Mouse (Mus musculus) pancreas, adult 10 weeks (tissue): ENCODE results near the gene Olfr483. TPM values are rescaled to one million over a fixed set of nuclear protein-coding genes. Genes with fewer than 3 reads are reported as not detected.

Experiments used
- polyA plus RNA-seq: library from polyadenylated mRNA; stranded (reverse); fragments of 350-450 nt; fragmentation: Illumina TruSeq; extraction: RNeasy Lipid Tissue Mini Kit (QIAGEN cat#74804); gene quantifications from one replicate; pipeline ENCODE4 v1.2.3, GENCODE M21; 2015; ENCODE audit warnings: low read depth, low replicate concordance; ENCODE audit not compliant: insufficient read depth

Olfr483 gene
- not detected for polyA plus RNA-seq

DNA sequence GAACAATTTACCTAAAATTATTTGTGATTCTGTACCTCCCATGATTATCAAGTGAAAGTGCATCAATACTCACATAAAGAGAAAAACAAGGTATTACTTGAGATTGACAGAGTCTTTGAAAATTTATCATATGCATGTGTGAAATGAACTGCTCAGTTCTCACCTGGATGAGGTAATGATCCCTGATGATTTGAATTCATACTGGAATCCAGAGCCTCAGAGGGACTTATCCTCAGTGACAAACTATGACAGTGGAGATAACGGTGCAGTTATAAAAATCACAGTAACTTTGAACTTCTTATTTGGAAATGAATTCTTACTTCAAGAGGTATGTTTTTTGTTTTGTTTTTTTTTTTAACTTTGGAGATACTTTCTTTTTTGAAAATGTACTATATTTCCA is at the start of gene Olfr483:
Gene Olfr483, plus strand, starts transcription at position 301 of the 400 bp plus-strand sequence.

DNA sequence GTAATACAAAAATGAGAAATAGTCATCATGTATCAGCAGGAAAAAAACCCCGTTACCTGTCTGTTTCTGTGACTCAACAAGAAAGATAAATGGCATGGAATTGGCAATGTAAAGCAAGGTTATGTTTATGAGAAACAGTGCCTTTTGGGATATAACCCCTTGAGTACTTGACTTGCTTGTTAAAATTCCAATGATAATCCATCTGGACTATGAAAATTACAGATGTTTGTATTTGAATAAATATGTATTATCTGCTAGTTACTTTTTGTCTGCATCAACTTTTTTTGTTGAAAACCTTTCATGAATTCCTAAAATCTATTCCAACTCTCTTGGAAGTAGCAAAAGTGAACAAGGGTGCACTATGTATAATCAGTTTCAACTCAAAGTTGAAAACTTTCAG is 33.4 kb upstream of the Olfr483 start, which contains the start of gene Olfr480:
Gene Olfr480, minus strand, starts transcription at position 101 of the 400 bp plus-strand sequence.

GRCm38 (mm10) chr7:108079555-108079954 is 21.1 kb upstream of the Olfr483 start, which contains the start of gene Olfr481:
TSS of gene Olfr481 (plus strand) at chr7:108079855.

DNA sequence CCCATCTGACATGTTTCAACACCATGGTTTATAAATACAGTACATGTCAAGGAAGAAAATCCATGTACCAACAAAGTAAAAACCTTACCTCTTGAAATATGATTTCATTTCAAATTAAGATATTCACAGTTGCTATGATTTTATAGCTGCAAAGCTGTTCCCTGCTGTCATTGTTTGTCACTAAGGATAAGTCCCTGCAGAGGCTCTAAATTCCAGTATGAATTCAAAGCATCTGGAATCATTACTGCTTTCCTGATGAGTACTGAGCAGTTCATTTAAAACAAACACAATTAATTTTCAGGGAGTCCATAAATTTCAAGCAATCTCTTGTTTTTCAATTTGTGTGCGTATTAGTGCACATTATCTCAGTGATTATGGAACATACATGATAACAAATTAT is 3.2 kb upstream of the Olfr483 start, which contains the start of gene Olfr482:
Gene Olfr482, minus strand, starts transcription at position 101 of the 400 bp plus-strand sequence.

GRCm38 (mm10) chr7:108127349-108127748 is 26.7 kb downstream of the Olfr483 start, which contains the start of gene Olfr484:
TSS of gene Olfr484 (minus strand) at chr7:108127449.

Other genes starting within 250 kb of the Olfr483 start
- gene Olfr472, start 202.9 kb upstream of the Olfr483 start, polyA plus RNA-seq, result not detected
- gene Olfr473, start 170.4 kb upstream of the Olfr483 start, polyA plus RNA-seq, result not detected
- not detected for gene Olfr474, start 146.2 kb upstream of the Olfr483 start, polyA plus RNA-seq
- gene Olfr476, start 136.0 kb upstream of the Olfr483 start, polyA plus RNA-seq, result not detected
- gene Olfr477, start 114.2 kb upstream of the Olfr483 start, polyA plus RNA-seq, result not detected
- gene Olfr478, start 66.9 kb upstream of the Olfr483 start, polyA plus RNA-seq, result not detected
- not detected for gene Olfr479, start 50.2 kb upstream of the Olfr483 start, polyA plus RNA-seq
- gene Olfr480, start 33.5 kb upstream of the Olfr483 start, polyA plus RNA-seq, result not detected
- not detected for gene Olfr481, start 21.0 kb upstream of the Olfr483 start, polyA plus RNA-seq
- gene Olfr482, start 3.3 kb upstream of the Olfr483 start, polyA plus RNA-seq, result not detected
- gene Olfr484, start 26.6 kb downstream of the Olfr483 start, polyA plus RNA-seq, result not detected
- gene Olfr485, start 59.0 kb downstream of the Olfr483 start, polyA plus RNA-seq, result not detected
- not detected for gene Olfr486, start 71.9 kb downstream of the Olfr483 start, polyA plus RNA-seq
- gene Olfr487, start 113.8 kb downstream of the Olfr483 start, polyA plus RNA-seq, result not detected
- not detected for gene Olfr488, start 157.5 kb downstream of the Olfr483 start, polyA plus RNA-seq
- gene Olfr490, start 188.1 kb downstream of the Olfr483 start, polyA plus RNA-seq, result not detected
- gene Olfr491, start 212.6 kb downstream of the Olfr483 start, polyA plus RNA-seq, result not detected
- gene Olfr492, start 222.8 kb downstream of the Olfr483 start, polyA plus RNA-seq, result not detected
- gene Olfr493, start 246.1 kb downstream of the Olfr483 start, polyA plus RNA-seq, result not detected